Mouse (Mus musculus) urinary bladder, adult 18-20 months (tissue): ENCODE measurements around the gene Pde4b.

Experiments used
- DNase-seq, 2 experiments: peaks; one replicate each; pipeline ENCODE4 v3.0.0; 2022; ENCODE audit warnings: low spot score in 2 of 2, mixed read lengths in 2 of 2

The Pde4b gene

GRCm38 (mm10) chr4:102507753-102508152, 420.4 kb downstream of the Pde4b start:
- DNase-seq: no peak

- no peak for DNase-seq
Observed at GRCm38 (mm10) chr4:102510061-102510460, 422.7 kb downstream of the Pde4b start.

- DNase-seq: peak in 1 of 2 experiments; percentile 59
Observed at GRCm38 (mm10) chr4:102510939-102511391, 423.6 kb downstream of the Pde4b start.

- DNase-seq: peak; percentile 33 to 41
Observed at GRCm38 (mm10) chr4:102511511-102511910, 424.2 kb downstream of the Pde4b start.

GRCm38 (mm10) chr4:102512940-102513339, 425.6 kb downstream of the Pde4b start:
- DNase-seq: peak in 1 of 2 experiments; percentile 31

- no peak for DNase-seq
Observed at GRCm38 (mm10) chr4:102513514-102513913, 426.2 kb downstream of the Pde4b start.

- no peak for DNase-seq
Observed at GRCm38 (mm10) chr4:102514972-102515835, 427.9 kb downstream of the Pde4b start.

GRCm38 (mm10) chr4:102516395-102516794, 429.1 kb downstream of the Pde4b start:
- no peak for DNase-seq

GRCm38 (mm10) chr4:102516982-102517630, 429.8 kb downstream of the Pde4b start:
- DNase-seq: peak in 1 of 2 experiments; percentile 18

GRCm38 (mm10) chr4:102517653-102518052, 430.3 kb downstream of the Pde4b start:
- no peak for DNase-seq

GRCm38 (mm10) chr4:102518341-102518740, 431.0 kb downstream of the Pde4b start:
- no peak for DNase-seq

- DNase-seq: no peak
Observed at GRCm38 (mm10) chr4:102520669-102521261, 433.4 kb downstream of the Pde4b start.

- DNase-seq: no peak
Observed at GRCm38 (mm10) chr4:102521434-102521833, 434.1 kb downstream of the Pde4b start.

GRCm38 (mm10) chr4:102527361-102527760, 440.0 kb downstream of the Pde4b start:
- DNase-seq: no peak

GRCm38 (mm10) chr4:102530797-102531196, 443.5 kb downstream of the Pde4b start:
- DNase-seq: no peak

GRCm38 (mm10) chr4:102531729-102532128, 444.4 kb downstream of the Pde4b start:
- DNase-seq: no peak

GRCm38 (mm10) chr4:102533183-102534048, 446.1 kb downstream of the Pde4b start:
- peak in 1 of 2 experiments; percentile 77 for DNase-seq

GRCm38 (mm10) chr4:102534049-102534730, 446.8 kb downstream of the Pde4b start:
- no peak for DNase-seq

GRCm38 (mm10) chr4:102535886-102536285, 448.5 kb downstream of the Pde4b start:
- no peak for DNase-seq

GRCm38 (mm10) chr4:102538266-102538665, 450.9 kb downstream of the Pde4b start:
- no peak for DNase-seq

GRCm38 (mm10) chr4:102538793-102539192, 451.4 kb downstream of the Pde4b start:
- no peak for DNase-seq
